Mouse (Mus musculus) heart, adult 18-20 months (tissue): Measurements from ENCODE around the gene Usp15. TPM values are rescaled to one million over a fixed set of nuclear protein-coding genes. Genes with fewer than 3 reads are reported as not detected.

Experiments
- DNase-seq, 2 experiments: peaks; one replicate each; pipeline ENCODE4 v3.0.0; 2021 to 2022; ENCODE audit warnings: mixed read lengths in 1 of 2
- total RNA-seq, 2 experiments: library from RNA; stranded (reverse); gene quantifications; 2 replicates each; pipeline ENCODE4 v1.2.3; 2021

The Usp15 gene
- total RNA-seq, 2 experiments from 2014 or later = 89.5 to 93.9 TPM

DNA sequence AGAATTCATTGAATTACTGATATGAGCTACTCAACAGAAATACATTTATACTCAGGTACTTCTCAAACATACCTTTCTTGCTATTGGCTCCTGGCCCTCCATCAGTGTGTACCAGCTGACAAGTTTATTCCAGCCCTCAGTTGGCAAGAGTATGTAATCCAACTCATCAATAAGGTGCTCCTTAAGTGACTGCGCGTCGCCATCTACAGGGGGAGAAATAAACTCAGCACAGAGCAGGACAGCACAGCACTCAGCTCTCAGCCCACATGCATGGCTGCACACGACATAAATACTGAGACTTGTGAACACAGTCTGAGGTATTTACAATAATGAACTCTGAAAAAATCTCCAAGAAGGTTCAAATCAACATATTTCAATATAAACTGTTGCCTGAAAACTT, 21.0 kb downstream of the Usp15 start:
- DNase-seq = no peak

DNA sequence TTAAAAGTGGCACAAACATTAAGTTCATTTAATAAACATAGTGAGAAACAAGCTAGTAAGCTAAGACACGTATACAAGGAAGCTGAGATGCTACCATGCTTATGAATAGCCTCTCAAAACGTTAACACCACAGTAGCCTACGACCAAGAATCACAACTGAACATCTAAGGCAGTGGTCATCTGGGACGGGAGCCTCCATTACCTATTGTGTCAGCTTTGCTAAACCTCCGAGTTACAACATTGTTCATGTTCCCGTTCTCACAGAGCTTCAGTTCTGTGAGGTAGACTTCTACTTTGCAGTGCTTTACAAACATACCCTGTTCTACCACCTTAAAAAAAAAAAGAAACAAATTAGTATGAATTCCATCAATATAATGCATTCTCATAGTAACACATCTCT, 25.9 kb downstream of the Usp15 start:
- no peak for DNase-seq

DNA sequence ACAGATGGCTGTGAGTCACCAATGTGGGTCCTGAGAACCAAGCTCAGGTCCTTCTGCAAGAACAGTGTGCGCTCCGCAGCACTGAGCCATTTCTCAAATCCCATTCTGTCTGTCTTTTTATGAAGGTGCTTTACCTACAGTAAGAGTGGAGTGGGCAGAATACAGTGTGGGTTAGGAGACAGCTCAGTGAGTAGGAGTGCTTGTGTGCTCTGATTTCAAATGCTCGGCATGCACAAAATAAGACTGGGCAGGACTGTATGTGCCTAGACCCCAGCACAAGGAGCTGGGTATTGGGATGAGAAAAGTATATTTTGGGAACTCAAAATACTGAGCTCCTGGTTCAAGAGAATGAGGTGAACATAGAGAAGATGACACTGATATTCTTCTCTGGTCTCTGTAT, 31.3 kb downstream of the Usp15 start:
- no peak for DNase-seq

DNA sequence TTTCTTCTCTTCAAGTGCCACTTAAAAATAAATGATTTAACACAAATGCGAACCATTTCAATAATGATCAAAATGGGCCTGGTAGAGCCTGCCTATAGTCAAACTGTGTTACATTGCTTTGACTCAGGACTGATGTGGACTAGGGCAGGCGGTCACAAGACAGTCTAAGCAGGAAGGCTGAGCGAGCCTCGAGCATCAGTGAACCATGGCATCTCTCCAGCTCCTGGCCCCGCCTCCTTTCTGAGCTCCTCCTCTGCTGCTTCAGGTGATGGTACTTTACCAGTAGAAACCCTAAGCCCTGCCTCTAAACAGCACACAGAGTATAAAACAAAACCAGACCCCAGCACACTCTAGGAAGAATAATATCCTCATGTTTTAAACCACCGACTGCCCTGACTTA, 36.3 kb downstream of the Usp15 start:
- DNase-seq = no peak

DNA sequence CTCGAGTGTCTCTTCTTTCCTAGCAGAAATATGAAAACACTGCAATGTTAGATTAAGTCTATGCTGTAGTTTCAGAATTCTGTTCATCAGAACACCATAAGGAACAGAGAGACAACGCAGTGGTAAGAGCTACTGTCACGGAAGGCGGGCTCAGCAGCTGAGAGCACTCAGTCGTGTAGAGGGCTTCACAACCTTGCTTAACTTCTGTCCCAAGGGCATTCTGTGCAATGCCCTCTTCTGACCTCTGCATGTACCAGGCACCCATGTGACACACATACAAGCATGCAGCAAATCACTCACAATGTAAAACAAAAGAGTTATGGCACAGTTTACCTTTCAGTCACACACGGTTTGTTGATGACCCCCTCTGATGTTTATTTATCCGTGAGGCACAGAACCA, 37.5 kb downstream of the Usp15 start:
- no peak for DNase-seq

DNA sequence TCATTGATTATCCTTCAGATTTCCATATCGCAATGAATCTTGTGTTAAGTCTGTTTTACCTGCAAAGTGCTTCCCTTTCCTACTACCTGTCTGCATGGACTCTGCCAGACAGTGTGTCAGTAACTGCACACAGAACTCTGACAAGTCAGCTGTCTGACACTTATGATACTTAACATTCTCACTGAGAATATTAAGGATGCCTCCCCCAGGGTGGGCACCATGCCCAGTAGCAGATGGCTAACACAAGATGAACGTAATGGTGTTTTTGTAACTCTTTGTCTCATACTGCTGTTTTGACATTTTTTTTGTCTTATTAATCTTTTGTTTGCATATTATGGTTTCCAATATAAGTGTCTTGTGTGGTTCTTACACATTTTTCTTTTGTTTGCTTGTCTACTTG, 40.4 kb downstream of the Usp15 start:
- DNase-seq = no peak

DNA sequence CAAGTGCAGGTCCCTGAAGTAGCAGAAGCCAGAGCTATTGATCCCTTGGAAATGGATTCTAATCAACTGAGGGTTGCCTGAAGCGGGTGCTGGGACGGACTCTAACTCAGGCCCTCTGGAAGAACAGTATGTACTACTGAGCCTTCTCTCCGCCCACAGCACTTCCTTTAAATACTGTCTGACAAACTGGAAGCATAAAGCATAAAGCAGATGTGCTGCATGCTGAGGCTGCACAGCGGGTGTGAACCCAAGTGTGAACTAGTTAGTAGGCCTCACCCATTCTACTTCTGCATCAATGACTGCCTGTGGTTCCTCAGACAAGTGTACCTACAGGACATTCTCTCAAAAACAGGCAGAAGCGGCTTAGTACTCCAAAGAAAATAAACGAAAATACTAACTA, 41.0 kb downstream of the Usp15 start:
- peak in 1 of 2 experiments; percentile 12 for DNase-seq

DNA sequence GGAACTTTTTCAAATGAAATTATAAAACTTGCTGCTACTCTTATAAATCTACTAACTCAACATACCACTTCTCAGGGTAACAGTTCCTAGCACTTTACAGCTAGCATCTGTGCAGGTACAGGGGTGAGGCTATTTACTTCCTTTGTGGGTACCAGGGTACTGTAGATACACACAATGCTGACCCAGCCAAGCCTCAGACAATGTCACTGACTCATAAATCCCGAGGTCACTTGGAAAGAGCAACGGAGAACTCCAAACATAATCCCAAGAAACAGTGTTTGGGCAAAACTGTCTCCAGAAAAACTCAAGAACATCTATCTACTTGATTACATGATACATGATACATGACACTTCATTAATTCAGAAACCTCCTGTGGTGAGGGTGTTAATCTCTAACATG, 43.5 kb downstream of the Usp15 start:
- DNase-seq = no peak

DNA sequence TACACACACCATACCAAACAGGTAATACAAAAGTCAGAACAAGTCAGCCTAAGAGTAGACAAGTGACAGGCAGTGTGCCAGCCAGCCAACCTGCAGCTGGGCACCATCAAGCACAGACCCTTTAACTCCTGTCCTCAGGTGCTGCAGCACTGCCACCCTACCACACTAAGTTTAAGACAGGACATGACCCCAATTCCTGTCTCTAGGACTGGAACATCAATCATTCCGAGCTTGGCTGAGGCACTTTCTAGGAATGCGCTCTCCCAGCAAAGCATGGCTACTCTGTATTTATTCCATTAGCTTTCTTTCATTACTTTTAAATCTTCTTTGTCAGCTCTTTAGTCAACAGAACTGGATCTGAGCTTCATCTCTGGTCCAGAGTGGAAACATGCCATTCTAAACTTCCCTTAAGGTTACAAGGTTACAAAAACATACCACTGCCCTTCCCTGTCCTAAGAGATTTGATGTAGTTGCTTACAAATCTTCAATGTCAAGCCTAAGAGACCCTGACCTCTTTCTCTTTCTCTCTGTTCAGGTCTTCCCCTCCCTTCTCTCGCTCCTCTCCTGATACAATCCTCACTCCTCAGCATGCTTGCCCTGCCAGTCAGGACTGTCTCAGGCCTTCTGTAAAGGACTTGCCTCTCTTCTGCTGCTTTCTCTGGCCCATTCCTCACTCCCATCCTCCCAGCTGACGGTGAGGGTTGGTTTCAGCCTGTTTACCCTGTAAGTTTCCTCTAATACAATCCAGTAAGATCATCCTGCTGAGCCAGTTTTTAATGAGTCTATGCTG, 48.6 kb downstream of the Usp15 start:
- peak in 1 of 2 experiments; percentile 23 for DNase-seq

DNA sequence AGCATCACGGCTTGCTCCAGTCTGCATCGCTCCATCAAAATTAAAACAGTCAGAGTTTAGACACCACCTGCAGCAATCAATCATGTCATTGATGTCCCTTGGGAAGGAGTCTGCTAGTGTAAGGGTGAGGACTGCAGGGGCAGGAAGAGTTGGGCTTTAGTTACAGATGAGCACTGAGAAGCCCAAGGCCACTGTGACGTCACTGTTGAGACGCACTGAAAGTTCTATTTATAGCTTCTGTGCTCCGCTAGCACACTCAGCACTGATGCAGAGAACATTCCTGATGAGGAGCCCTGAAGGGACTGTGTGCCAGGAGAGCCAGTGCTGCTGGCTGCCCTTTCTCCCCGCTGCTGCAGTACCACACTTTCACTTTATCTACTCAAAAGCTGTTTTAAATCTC, 49.6 kb downstream of the Usp15 start:
- peak; percentile 45 to 74 for DNase-seq

DNA sequence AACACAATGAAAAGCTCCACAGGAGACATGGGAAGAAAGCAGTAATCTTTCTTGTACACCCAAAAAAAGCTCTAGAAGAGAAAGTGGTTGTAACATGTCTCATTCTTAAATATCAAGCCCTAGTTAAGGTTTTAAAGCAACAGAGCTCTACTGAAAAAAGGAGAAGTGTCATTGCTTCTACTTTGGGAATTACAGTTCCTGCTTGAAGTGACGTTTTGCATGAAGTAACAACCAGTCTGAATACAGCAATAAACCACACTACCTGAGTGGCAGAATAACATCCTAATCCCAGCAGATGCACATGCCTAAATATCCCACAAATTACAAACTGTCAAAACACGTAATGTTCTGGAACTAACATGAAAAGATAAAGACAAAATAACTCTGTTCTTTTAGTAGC, 50.4 kb downstream of the Usp15 start:
- DNase-seq = no peak

DNA sequence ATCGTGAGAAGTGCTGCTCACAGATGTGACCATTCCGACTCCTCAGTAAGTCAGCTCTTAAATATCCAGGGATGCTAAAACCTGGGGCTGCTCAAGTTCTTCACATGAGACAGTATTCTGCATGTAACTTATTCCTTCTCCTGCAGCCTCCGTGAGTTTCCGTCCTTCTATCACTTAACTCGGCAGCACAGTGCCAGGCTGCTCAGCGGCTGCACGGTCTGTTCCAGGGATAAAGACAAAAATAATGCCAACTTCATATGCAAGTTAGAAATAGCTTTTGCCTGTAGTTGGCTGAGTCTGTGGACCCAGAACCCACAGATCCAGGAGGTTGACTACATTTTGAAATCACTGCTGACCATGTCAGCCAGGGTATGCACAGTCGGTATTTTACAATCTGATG, 52.5 kb downstream of the Usp15 start:
- peak; percentile 21 to 42 for DNase-seq

DNA sequence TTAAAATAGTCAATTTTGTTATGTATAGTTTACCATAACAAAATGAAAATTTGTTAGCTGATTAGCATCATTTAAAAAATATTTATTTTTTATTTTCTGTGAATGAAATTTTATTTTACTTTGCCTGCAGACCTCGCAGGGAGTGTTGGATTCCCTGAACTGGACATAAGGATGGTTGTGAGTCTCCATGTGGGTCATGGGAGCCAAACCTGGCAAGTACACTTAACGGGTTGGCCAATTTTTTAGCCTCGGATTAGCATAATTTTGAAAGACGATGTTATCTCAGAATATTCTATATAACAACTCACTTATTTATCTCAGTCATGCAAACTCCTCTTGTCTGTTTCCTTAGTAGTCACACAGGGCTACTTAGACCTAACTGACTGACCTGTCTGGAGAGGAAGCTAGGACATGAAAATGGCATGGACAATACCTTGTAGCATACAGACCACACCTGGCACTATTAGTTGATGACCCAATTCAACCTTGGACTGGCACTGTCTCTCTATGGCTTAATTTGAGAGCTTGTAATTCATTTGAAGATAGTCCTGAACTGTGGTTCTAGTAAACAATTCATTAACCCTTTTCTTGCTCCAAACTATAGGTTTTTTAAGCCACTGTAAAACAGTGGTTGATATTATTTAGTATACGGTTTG, 54.3 kb downstream of the Usp15 start:
- DNase-seq = no peak

DNA sequence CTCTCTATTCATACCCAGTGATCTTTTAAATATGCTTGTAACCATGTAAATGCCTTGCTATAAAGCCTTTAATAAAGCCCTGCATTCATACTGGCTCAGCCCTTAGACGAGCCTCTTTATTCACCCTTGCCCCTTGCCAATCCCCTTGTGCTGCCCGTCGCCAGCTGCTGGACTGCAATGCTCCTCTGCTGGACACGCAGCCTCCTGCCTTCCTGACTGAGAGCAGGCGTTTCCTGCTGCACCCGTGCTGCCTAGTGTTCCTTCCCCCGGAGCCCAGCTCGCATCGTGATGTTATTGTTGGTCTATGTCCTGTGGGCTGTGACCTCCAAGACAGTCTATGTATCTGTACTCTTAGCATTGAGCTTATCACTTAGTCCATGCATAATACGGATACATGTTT, 61.0 kb downstream of the Usp15 start:
- DNase-seq = peak in 1 of 2 experiments; percentile 25

DNA sequence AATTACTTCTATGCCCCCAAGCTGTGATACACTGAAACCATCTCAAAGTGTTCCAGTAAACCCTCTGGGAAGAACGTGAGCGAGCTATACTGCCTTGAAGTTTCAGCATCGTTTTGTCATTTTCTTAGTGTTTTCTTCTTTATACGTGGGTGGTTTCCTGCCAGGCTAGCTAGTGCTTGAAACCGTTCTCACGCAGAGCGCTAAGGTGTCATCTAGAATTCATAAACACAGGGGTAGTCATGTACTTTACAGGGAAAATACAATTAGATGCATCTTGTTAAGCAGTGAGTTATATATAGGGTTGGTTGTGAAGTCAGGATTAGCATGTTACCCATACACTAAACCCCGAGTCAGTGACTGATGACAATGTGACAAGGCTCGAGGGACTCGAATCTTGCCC, 65.3 kb downstream of the Usp15 start:
- DNase-seq = no peak

DNA sequence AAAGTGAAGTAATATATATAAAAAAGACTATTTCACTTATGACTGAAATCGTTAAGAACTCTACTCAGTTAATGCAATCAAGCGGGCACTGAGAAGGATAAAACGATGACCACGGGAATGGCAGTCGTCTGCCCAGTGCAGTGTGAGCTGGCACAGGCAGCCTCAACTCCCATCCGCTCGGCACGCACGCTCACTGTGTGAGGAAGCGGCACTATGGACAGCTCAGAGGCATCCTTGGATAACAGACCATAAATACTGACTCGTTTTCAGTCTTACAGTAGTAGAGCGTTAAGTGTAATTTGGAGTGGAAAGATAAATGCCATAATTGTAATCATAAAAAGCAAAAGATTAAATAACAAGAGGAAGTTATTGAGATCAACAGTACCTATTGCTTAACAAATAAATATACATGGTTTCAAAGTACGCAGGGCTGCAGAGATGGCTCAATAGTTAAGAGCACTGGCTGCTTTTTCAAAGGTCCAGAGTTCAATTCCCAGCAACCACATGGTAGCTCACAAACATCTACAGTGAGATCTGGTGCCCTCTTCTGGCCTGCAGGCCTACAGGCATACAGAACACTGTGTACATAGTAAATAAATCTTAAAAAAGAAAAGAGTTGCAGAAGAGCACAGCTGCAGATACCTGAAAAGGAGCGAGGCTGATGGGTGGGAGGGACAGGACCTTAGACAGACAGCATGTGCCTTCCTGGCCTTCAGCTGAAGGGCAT, 76.0 kb downstream of the Usp15 start:
- no peak for DNase-seq

DNA sequence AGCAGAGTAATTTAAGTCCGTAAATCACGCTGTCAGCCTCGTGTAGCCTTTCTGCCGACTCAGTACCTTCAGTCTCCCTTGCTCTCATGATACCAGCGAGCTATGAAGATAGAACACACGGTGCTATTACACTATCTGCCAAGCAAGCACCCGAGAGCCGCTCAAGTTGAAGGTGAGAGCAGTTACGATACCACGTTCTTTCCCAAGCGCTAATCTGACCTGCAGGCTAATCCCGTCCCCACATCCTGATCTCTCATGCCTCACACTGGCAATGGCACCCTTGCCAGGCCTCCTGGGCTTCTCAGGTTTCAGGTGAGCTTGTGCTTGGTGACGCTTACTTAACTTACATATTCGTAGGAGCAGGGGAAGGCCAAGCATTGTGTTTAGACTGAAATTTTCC, 79.9 kb downstream of the Usp15 start:
- DNase-seq = peak in 1 of 2 experiments; percentile 27

DNA sequence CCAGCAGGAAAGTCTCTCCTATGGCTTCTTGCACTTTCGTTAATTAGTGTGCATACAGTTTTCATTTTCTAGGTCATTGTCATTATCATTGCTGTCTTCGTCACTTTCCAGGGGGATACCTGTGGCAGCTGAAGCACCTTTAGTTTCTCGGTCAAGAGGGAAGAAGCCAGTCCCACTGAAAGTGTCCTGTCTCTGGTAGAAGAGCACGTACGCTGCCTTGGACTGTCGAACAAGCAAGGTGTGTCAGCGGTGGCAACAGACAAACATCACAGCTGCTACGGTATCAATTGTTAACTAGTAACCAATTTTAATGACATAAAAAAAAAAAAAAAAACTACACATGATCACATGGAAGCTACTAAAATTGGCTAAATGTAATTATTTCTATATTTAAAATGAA, 83.3 kb downstream of the Usp15 start:
- DNase-seq = no peak

DNA sequence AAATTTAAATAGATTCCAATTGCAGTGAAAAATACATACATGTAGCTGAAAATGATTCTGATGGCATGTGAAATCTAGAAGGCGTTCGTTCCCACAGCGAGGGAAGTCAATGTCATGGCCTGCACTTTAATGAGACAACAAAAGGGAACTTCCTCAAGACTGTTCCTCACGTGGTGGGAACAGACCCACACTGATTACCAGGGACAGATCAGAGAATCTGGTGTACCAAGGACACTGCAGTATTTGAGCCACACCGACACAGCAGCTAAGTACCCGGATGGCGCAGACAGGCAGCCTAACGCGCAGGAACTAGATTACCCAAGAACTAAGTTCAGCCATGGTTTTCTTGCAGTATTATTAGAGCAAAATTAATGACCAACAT, 84.0 kb downstream of the Usp15 start:
- no peak for DNase-seq

DNA sequence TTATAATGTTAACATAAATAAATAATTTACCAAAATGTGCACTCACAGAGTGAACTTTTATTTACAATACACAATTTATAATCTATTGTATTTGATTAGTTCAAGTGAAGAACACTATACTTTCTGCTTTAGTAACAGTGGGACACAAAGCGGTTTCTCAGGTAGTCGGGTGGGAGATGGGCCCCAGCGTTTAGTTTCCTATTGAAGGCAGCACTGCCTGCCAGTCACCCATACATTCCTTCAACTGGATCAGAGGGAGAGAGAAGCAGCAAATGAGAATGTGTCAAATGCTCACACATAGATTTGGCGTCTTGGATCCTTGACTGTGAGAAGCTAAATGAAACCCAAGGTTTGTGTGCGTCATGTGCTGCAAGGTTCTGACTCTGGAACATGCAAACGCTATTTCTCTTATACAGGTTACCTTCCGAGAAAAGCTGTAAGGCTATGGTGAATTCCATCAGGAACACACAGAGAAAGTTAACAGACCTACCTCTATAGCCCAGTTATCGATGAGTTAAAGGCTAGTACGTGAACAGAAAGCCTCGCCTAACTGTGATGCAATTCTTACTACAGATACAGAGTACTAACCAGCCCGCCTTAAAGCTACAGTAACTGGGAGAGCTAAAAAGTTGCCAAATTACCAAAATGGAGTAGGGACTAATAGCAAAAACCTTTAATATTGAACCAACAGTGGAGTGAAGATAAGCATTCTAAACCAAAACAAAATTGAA, 84.6 kb downstream of the Usp15 start:
- no peak for DNase-seq

DNA sequence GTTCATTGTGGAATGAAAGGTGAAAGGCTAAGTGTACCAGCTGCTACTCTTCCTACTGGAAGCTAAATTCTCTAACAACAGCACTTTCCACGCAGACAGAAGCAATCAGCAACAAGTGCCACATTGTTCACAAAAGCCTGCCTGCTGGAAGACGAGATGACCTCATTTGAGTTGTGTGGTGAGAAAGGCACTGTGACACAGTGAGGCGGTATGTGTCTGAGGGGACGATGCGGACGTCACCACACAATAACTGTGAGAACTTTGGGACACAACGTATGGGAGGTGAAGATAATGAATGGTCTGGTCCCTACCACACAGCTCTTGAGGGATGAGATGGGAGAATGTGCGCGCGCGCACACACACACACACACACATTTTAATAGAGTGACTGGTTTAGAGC, 86.2 kb downstream of the Usp15 start:
- DNase-seq = no peak

DNA sequence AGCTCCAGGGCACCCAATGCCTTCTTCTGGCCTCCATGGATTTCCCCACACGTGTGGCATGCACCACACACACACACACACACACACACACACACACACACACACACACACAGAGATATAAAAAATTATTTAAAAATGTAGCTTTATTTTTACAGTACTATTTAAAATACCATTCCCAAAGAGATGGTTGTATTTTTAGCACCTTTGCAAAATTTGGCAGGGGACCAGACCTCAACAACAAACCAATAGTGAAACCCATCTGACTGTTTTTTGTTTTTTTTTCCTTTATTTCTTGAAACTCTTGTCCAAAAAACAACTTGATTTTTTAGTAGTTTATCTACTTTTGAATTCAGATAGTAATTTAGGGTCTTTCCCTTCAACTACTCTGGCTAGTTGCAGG, 88.3 kb downstream of the Usp15 start:
- DNase-seq = no peak

DNA sequence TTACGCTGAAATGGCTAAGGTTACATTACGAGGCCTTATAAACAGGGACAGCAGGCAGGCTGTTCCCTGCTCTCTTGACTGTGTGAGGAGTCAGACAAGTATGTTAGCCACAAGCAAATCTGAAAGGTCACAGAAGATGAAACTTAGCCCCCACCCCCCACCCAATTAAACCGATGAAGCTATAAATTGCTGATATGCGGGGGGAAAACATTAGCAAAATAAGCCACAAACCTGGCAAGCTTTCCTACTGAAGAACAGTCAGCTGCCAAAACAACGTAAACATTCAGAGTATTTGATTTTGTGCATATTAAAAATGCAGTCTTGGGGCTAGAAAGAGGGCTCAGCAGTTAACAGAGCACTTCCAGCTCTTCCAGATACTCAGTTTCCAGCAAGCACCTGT, 88.7 kb downstream of the Usp15 start:
- DNase-seq = no peak
